Comparison of ENCODE assay signal across 16 mouse cellular contexts in genomic region chr4:117616600-117616999, GRCm38 (mm10).
"Had no signal": no experiment of that assay in that cellular context is flagged by ENCODE, and none has a peak within 500 bp of the region (broad histone marks: within the 10 kb centered on the region; RNA-seq: fewer than 3 reads in every experiment).

No protein-coding gene starts in this region.

- DNase-seq: right cerebral cortex, adult 18-20 months; right cerebral cortex, postnatal 14 days; right cerebral cortex, postnatal 25 days; right cerebral cortex, postnatal 4 days; spleen, adult 18-20 months; thymus, adult 18-20 months; thymus, adult 2 months; thymus, postnatal 14 days; thymus, postnatal 25 days; thymus, postnatal 36 days; thymus, postnatal 4 days had no signal

- H3K9me3 ChIP-seq: neural tube, embryonic 12.5 days; neural tube, embryonic 13.5 days; neural tube, embryonic 15.5 days; stomach, embryonic 15.5 days had no signal

- H3K4me1 ChIP-seq: neural tube, embryonic 12.5 days; neural tube, embryonic 13.5 days; neural tube, embryonic 15.5 days; stomach, embryonic 15.5 days had no signal

- H3K9ac ChIP-seq: neural tube, embryonic 12.5 days; neural tube, embryonic 13.5 days; neural tube, embryonic 15.5 days; stomach, embryonic 15.5 days had no signal

- H3K27ac ChIP-seq: neural tube, embryonic 12.5 days; neural tube, embryonic 13.5 days; neural tube, embryonic 15.5 days; stomach, embryonic 15.5 days; stomach, postnatal 0 days had no signal

- H3K4me2 ChIP-seq: neural tube, embryonic 12.5 days; neural tube, embryonic 13.5 days; neural tube, embryonic 15.5 days; stomach, embryonic 15.5 days had no signal

- H3K4me3 ChIP-seq: neural tube, embryonic 12.5 days; neural tube, embryonic 13.5 days; neural tube, embryonic 15.5 days; stomach, embryonic 15.5 days had no signal

- H3K27me3 ChIP-seq: neural tube, embryonic 12.5 days; neural tube, embryonic 13.5 days; neural tube, embryonic 15.5 days; stomach, embryonic 15.5 days had no signal
